Mouse (Mus musculus) embryonic fibroblast, embryonic 13.5 days (primary cell): ENCODE measurements at regions not wholly inside any gene's neighbourhood (a gene's known extent, or its start where the extent isn't known, plus 50 kb on each side); places are given as distances from the start of the nearest gene placed in this dataset.
"Not testable (repeated sequence)": the region's sequence is repeated elsewhere in the genome, so short reads cannot be mapped to it uniquely, and the experiment has no call there.

Source experiments
- CTCF ChIP-seq: IDR thresholded peaks from 2 replicates; pipeline ENCODE4 v1.5.1; 2011; ENCODE audit warnings: mild to moderate bottlenecking, control low read depth, low read length, moderate library complexity, borderline replicate concordance; ENCODE audit not compliant: insufficient read depth
- POLR2A ChIP-seq: IDR thresholded peaks from 2 replicates; pipeline ENCODE4 v1.6.1; 2011; ENCODE audit warnings: low read depth, mild to moderate bottlenecking, control low read depth, low read length, moderate library complexity

DNA sequence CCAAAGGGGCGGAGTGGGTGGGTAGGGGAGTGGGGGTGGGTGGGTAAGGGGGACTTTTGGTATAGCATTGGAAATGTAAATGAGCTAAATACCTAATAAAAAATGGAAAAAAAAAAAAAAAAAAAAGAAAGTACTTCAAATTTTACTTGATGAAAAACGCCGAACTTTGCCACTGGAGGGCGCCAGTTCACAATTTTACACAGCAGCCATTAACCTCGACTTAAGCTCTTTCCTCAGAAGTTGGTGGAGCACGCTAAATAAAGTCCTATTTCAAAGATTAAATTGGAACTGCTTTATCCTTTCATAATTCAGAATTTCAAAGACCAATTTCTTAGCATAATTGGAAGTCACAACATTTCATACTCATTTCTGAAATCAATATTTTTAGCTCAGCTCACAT lies 272.7 kb upstream of the Pdzrn3 start:
- TF ChIP-seq CTCF, POLR2A: not testable (repeated sequence)
